Mouse (Mus musculus): ENCODE measurements around the gene Haspin.

DNA sequence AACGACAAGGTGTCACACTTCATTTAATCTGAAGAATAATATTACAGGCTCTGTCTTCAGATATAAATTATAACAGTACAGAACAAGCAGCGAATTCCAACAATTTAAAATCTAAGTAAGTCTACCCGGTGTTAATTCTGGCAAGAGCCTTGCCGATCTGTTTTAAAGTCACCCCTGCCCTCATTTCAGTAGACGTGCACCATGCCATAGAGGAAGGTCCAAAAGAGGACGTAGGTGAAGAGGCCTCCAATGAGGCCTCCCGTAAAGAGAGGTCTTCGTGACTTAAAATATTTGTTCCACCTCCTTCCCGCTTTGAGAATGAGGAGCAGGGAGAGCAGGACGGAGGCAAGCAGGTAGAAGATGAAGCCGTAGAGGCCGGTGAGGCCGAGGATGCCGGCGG lies 38.1 kb upstream of the Haspin start:
- TF ChIP-seq POLR2A (IDR thresholded peaks at IDR 0.05; ENCODE audit: borderline replicate concordance, control insufficient read depth, low read depth, low read length) = no peak
- no peak for TF ChIP-seq CTCF (IDR thresholded peaks at IDR 0.05; ENCODE audit: control insufficient read depth, insufficient read depth, low read length)

All from bone marrow, adult 2 months (tissue).